Mouse (Mus musculus) limb, embryonic 14.5 days (tissue): Measurements from ENCODE around the gene Sestd1. TPM values are rescaled to one million over a fixed set of nuclear protein-coding genes. Genes with fewer than 3 reads are reported as not detected.
A peak's percentile ranks its signal among the peaks of the same experiment; 100 is the strongest.

Experiments used
- ATAC-seq: fragments of 200-750 bp; cut with Nextera tagmentation; 2 replicates; pipeline ENCODE4 v1.8.0; 2017; ENCODE audit warnings: low read depth, moderate number of reproducible peaks, moderate TSS enrichment; ENCODE audit not compliant: low FRiP score
- DNase-seq: peaks from one replicate; pipeline ENCODE4 v3.0.0-alpha.2; 2015; ENCODE audit warnings: low spot score
- H3K27ac ChIP-seq: fragments of 300-500 bp; sonication (generic); replicated peaks from 2 replicates; pipeline ENCODE4 v1.5.1; 2014; ENCODE audit warnings: low read depth, mild to moderate bottlenecking, low read length, moderate library complexity, mixed read lengths
- H3K27me3 ChIP-seq: fragments of 300-500 bp; sonication (generic); 2 replicates; pipeline ENCODE4 v1.6.1; 2014; ENCODE audit warnings: low read length, mixed read lengths; ENCODE audit not compliant: control insufficient read depth, insufficient read depth
- H3K36me3 ChIP-seq: fragments of 300-500 bp; sonication (generic); 2 replicates; pipeline ENCODE4 v1.6.1; 2014; ENCODE audit warnings: mild to moderate bottlenecking, low read length, moderate library complexity, mixed read lengths; ENCODE audit not compliant: control insufficient read depth, insufficient read depth
- H3K4me1 ChIP-seq: fragments of 300-500 bp; sonication (generic); 2 replicates; pipeline ENCODE4 v1.6.1; 2014; ENCODE audit warnings: antibody characterized with exemption, low read length, mixed read lengths; ENCODE audit not compliant: control insufficient read depth, insufficient read depth
- H3K4me2 ChIP-seq: fragments of 300-500 bp; sonication (generic); replicated peaks from 2 replicates; pipeline ENCODE4 v1.6.1; 2014; ENCODE audit warnings: low read depth, mild to moderate bottlenecking, low read length, moderate library complexity; ENCODE audit not compliant: severe bottlenecking
- H3K4me3 ChIP-seq: fragments of 300-500 bp; sonication (generic); replicated peaks from 2 replicates; pipeline ENCODE4 v1.5.1; 2014; ENCODE audit warnings: low read length
- H3K9ac ChIP-seq: fragments of 300-500 bp; sonication (generic); 2 replicates; pipeline ENCODE4 v1.6.1; 2014; ENCODE audit warnings: mild to moderate bottlenecking, low read depth, low read length, moderate library complexity; ENCODE audit not compliant: severe bottlenecking
- H3K9me3 ChIP-seq: fragments of 300-500 bp; sonication (generic); 2 replicates; pipeline ENCODE4 v1.6.1; 2016; ENCODE audit warnings: low read length; ENCODE audit not compliant: control insufficient read depth
- POLR2A ChIP-seq: fragments of 200-500 bp; IDR thresholded peaks from 2 replicates; pipeline ENCODE4 v1.8.0; 2012; ENCODE audit warnings: inconsistent platforms, mild to moderate bottlenecking, moderate library complexity, borderline replicate concordance; ENCODE audit not compliant: insufficient read depth, insufficient read length; ENCODE audit errors: extremely low read depth
- WGBS: fragments of 180-500 bp; shearing (Covaris S2); extraction: QIAGEN DNeasy Blood & Tissue Kit; methylation state at CpG from one replicate; pipeline ENCODE4 v1.1.7; 2014; 5-methylcytosine and 5-hydroxymethylcytosine counted together
- polyA plus RNA-seq, 2 experiments: library from polyadenylated mRNA; depleted of rRNA in 1 of 2; stranded (reverse) in 1 of 2; unstranded in 1 of 2; fragments of >200 nt; fragmentation: Nextera tagmentation in 1 of 2; extraction: Ambion mirVana in 1 of 2; gene quantifications; 2 replicates each; pipeline versions ENCODE4 v1.2.1 to v1.2.3; 2012 to 2014

Gene Sestd1
- polyA plus RNA-seq (2012; rRNA removed): 25.1 and 25.4 TPM in 2 replicates
- 23.8 and 26.5 TPM in 2 replicates for polyA plus RNA-seq (2014; fragmentation: Nextera tagmentation; extraction: Ambion mirVana)

- no peaks in the 10 kb centered on the region for H3K36me3 ChIP-seq
- peak within 1 kb of the TSS; percentile 96 for H3K9ac ChIP-seq
- TF ChIP-seq POLR2A: no peak
- H3K27ac ChIP-seq: peak within 1 kb of the TSS; percentile 78
- DNase-seq (peak; percentile 32), ATAC-seq (peak; percentile 86)
- 12% methylated on average over 20 of the region's 73 CpGs for WGBS
- H3K9me3 ChIP-seq: no peaks in the 10 kb centered on the region
- H3K27me3 ChIP-seq: no peaks in the 10 kb centered on the region
- H3K4me2 ChIP-seq: peak within 1 kb of the TSS; percentile 80
- H3K4me1 ChIP-seq: peaks cover 4% of the 10 kb centered on the region; the same call in 1 of the 2 replicates
- H3K4me3 ChIP-seq: peak within 1 kb of the TSS; percentile 87
Observed at GRCm38 (mm10) chr2:77280512-77281409, at the start of gene Sestd1. Gene Sestd1 (minus strand): TSS chr2:77280592.

- 79% methylated on average over 3 of the region's 3 CpGs for WGBS
- no peak for ATAC-seq
- H3K9ac ChIP-seq: no peak overlapping the region
- no peaks in the 10 kb centered on the region for H3K9me3 ChIP-seq
- TF ChIP-seq POLR2A: no peak
- no peak overlapping the region for H3K4me3 ChIP-seq
- no peak for DNase-seq
- H3K4me1 ChIP-seq: peaks cover 10% of the 10 kb centered on the region
- no peaks in the 10 kb centered on the region for H3K36me3 ChIP-seq
- no peak overlapping the region for H3K27ac ChIP-seq
- H3K4me2 ChIP-seq: no peak overlapping the region
- no peaks in the 10 kb centered on the region for H3K27me3 ChIP-seq
Observed at GRCm38 (mm10) chr2:77327246-77327645, 46.9 kb upstream of the Sestd1 start.

- Histone ChIP-seq H3K9ac (no peak overlapping the region), H3K27ac (no peak overlapping the region; the same call in 1 of the 2 replicates), H3K4me2 (no peak overlapping the region), H3K4me1 (peaks cover 10% of the 10 kb centered on the region), H3K4me3 (no peak overlapping the region), H3K36me3 (no peaks in the 10 kb centered on the region), H3K9me3 (no peaks in the 10 kb centered on the region), H3K27me3 (no peaks in the 10 kb centered on the region)
- no peak for ATAC-seq
- 5% methylated on average over 6 of the region's 6 CpGs for WGBS
- TF ChIP-seq POLR2A: no peak
- DNase-seq: peak; percentile 42
Observed at GRCm38 (mm10) chr2:77323739-77324138, 43.3 kb upstream of the Sestd1 start.

- no peaks in the 10 kb centered on the region for H3K27me3 ChIP-seq
- no peak for TF ChIP-seq POLR2A
- peaks cover 10% of the 10 kb centered on the region for H3K4me1 ChIP-seq
- WGBS: 64% methylated on average over 9 of the region's 9 CpGs
- ATAC-seq: no peak
- no peak overlapping the region; the same call in 1 of the 2 replicates for H3K27ac ChIP-seq
- no peaks in the 10 kb centered on the region for H3K9me3 ChIP-seq
- H3K9ac ChIP-seq: no peak overlapping the region
- no peak overlapping the region for H3K4me2 ChIP-seq
- H3K4me3 ChIP-seq: no peak overlapping the region
- H3K36me3 ChIP-seq: no peaks in the 10 kb centered on the region
- no peak for DNase-seq
Observed at GRCm38 (mm10) chr2:77323156-77323555, 42.8 kb upstream of the Sestd1 start.

DNA sequence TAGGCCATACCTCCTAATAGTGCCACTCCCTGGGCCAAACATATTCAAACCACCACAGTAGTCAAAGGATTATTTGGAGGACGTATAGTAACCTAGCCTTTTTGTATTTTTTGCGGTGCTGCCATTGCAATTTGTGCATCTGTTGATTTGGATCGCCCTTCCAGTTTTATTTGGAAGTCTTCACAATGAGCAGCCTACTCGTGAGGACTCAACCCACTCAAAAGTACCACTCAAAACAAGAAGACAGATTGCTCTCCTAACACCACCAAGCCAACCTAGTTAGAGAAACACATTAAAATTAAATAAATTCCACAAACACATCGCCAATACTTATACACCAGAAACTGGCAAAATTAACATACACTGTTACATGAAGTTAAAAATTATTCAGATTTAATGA is 38.8 kb upstream of the Sestd1 start:
- no peak for TF ChIP-seq POLR2A
- WGBS: 93% methylated on average over 5 of the region's 5 CpGs
- H3K4me1 ChIP-seq: peaks cover 15% of the 10 kb centered on the region
- H3K36me3 ChIP-seq: no peaks in the 10 kb centered on the region
- ATAC-seq (no peak), DNase-seq (no peak)
- no peak overlapping the region for H3K9ac ChIP-seq
- no peaks in the 10 kb centered on the region for H3K9me3 ChIP-seq
- H3K4me3 ChIP-seq: no peak overlapping the region
- H3K4me2 ChIP-seq: no peak overlapping the region
- no peak overlapping the region for H3K27ac ChIP-seq
- no peaks in the 10 kb centered on the region for H3K27me3 ChIP-seq
